ENCODE assay signal across 21 mouse cellular contexts in the genomic region with DNA sequence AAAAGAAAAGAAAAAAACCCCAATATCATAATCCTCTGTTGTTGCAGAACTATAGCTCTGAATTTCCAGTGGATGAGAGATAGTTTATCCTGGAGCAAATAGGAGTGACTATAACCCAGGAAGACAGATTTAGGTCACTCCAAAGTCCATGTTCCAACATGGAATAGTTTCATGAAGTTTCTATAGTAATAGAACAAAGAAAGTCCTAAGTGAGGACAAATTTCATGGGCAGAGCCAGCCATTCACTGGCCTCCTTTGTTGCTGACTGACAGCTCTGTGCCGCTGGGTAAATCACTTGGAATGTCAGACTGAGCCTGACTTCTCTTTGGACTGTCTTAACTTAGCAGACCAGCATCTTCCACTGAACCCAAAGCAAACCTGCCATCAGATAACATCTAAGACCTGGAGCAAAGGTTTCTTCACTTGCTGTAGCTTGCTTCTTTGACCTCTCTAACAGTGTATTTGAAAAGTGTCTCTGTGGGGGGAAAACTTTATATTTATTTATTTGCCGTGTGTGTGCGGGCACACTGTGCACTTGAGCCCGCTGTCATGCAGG. TPM values are rescaled to one million over a fixed set of nuclear protein-coding genes. Genes with fewer than 3 reads are reported as not detected.
A peak's percentile ranks its signal among the peaks of the same experiment; 100 is the strongest.
DNase-seq lines count a peak whose midpoint lies in the region; ATAC-seq and TF ChIP-seq lines count a peak whose summit lies in the region.
"Had no signal": no experiment of that assay in that cellular context is flagged by ENCODE, and none has a peak within 500 bp of the region (broad histone marks: within the 10 kb centered on the region; RNA-seq: fewer than 3 reads in every experiment).

No protein-coding gene starts in this region.

- H3K4me3 ChIP-seq in midbrain, postnatal 0 days (ENCODE audit: low read depth, low read length): no peak overlapping the region
- H3K4me3 ChIP-seq in midbrain, embryonic 10.5 days: no peak overlapping the region
- no peak overlapping the region for H3K4me3 ChIP-seq in kidney, adult 2 months (ENCODE audit: insufficient read depth, low read depth, low read length)
- H3K4me3 ChIP-seq: heart, adult 2 months; hindbrain, embryonic 15.5 days; midbrain, embryonic 13.5 days had no signal

- H3K9ac ChIP-seq in midbrain, postnatal 0 days (replicated peaks; ENCODE audit: low read length, poor library complexity, severe bottlenecking): no peak overlapping the region
- H3K9ac ChIP-seq: forebrain, postnatal 0 days; hindbrain, embryonic 15.5 days; midbrain, embryonic 13.5 days had no signal

- H3K9me3 ChIP-seq in midbrain, postnatal 0 days (ENCODE audit: low read length): no peaks in the 10 kb centered on the region
- no peaks in the 10 kb centered on the region for H3K9me3 ChIP-seq in midbrain, embryonic 10.5 days (replicated peaks)
- H3K9me3 ChIP-seq: hindbrain, embryonic 15.5 days; midbrain, embryonic 13.5 days had no signal

- H3K4me2 ChIP-seq in midbrain, postnatal 0 days (ENCODE audit: low read depth, low read length, poor library complexity, severe bottlenecking): no peak overlapping the region
- H3K4me2 ChIP-seq: hindbrain, embryonic 15.5 days; midbrain, embryonic 13.5 days had no signal

- no peak for TF ChIP-seq POLR2A in kidney, adult 2 months (IDR thresholded peaks at IDR 0.05; ENCODE audit: low read depth, low read length)

- H3K36me3 ChIP-seq in midbrain, postnatal 0 days (ENCODE audit: insufficient read depth, low read length): no peaks in the 10 kb centered on the region
- no peaks in the 10 kb centered on the region for H3K36me3 ChIP-seq in midbrain, embryonic 10.5 days
- no peaks in the 10 kb centered on the region for H3K36me3 ChIP-seq in kidney, adult 2 months (ENCODE audit: control insufficient read depth, insufficient read depth, low read length)
- H3K36me3 ChIP-seq: hindbrain, embryonic 15.5 days; midbrain, embryonic 13.5 days had no signal

- DNase-seq in embryo, embryonic 10 days (ENCODE audit: low spot score): peak; percentile 6
- no peak for DNase-seq in embryo, embryonic 9.5 days (ENCODE audit: extremely low spot score)
- DNase-seq in midbrain, postnatal 0 days (ENCODE audit: low spot score): peak; percentile 46
- DNase-seq in midbrain, embryonic 10.5 days (ENCODE audit: low spot score): no peak
- peak; percentile 6 for DNase-seq in retina, adult 2 months (ENCODE audit: low read depth, low spot score)
- DNase-seq in lung, adult 18-20 months: no peak
- no peak for DNase-seq in kidney, adult 2 months
- DNase-seq: cerebellum, adult 2 months; cerebellum, postnatal 25 days; forebrain, postnatal 0 days; gastrocnemius, postnatal 25 days; heart, adult 2 months; kidney, adult 11 months; layer of hippocampus, adult 9-11 months; right cerebral cortex, adult 18-20 months; thymus, adult 2 months; thymus, postnatal 4 days had no signal

- no peak overlapping the region for H3K27ac ChIP-seq in midbrain, postnatal 0 days (ENCODE audit: low read depth, low read length)
- no peak overlapping the region for H3K27ac ChIP-seq in midbrain, embryonic 10.5 days (replicated peaks)
- H3K27ac ChIP-seq in kidney, adult 2 months (ENCODE audit: insufficient read depth, low read depth, low read length): no peak overlapping the region
- H3K27ac ChIP-seq: heart, adult 2 months; hindbrain, embryonic 15.5 days; midbrain, embryonic 13.5 days had no signal

- no peak for ATAC-seq in midbrain, postnatal 0 days (ENCODE audit: low FRiP score)
- ATAC-seq in cerebellum, adult (ENCODE audit: insufficient number of reproducible peaks, low FRiP score, low TSS enrichment): no peak
- ATAC-seq: forebrain, postnatal 0 days; midbrain, embryonic 13.5 days had no signal

- H3K27me3 ChIP-seq in midbrain, postnatal 0 days (ENCODE audit: insufficient read depth, low read length): no peaks in the 10 kb centered on the region
- no peaks in the 10 kb centered on the region for H3K27me3 ChIP-seq in midbrain, embryonic 10.5 days (ENCODE audit: low read depth, poor library complexity, severe bottlenecking)
- no peaks in the 10 kb centered on the region for H3K27me3 ChIP-seq in kidney, adult 2 months (replicated peaks; ENCODE audit: control insufficient read depth, insufficient read depth, low read length)
- H3K27me3 ChIP-seq: hindbrain, embryonic 15.5 days; midbrain, embryonic 13.5 days had no signal

- TF ChIP-seq CTCF in midbrain, postnatal 0 days (IDR thresholded peaks at IDR 0.05): no peak
- no peak for TF ChIP-seq CTCF in kidney, adult 2 months (conservative IDR thresholded peaks at IDR 0.05; ENCODE audit: insufficient read depth, insufficient read length, low read depth, low read length)

- no peaks in the 10 kb centered on the region for H3K4me1 ChIP-seq in midbrain, postnatal 0 days (ENCODE audit: insufficient read depth, low read length)
- H3K4me1 ChIP-seq in midbrain, embryonic 10.5 days: peaks cover 5% of the 10 kb centered on the region; the same call in 1 of the 2 replicates
- H3K4me1 ChIP-seq in kidney, adult 2 months (ENCODE audit: control insufficient read depth, insufficient read depth, low read length): no peaks in the 10 kb centered on the region
- H3K4me1 ChIP-seq: hindbrain, embryonic 15.5 days had no signal

- 68% methylated on average over 4 of the region's 4 CpGs for WGBS in midbrain, postnatal 0 days
- 78% methylated on average over 4 of the region's 4 CpGs for WGBS in midbrain, embryonic 10.5 days
- 86% methylated on average over 4 of the region's 4 CpGs for WGBS in kidney, adult 2 months

RNA-seq across cellular contexts. Expression of a gene that starts 31.1 kb away (rescaled TPM):
- total RNA-seq in midbrain, postnatal 0 days (2014; rRNA removed): 5.6 and 8.7 TPM in 2 replicates
- 6.2 and 6.4 TPM in 2 replicates for polyA plus RNA-seq in midbrain, postnatal 0 days (2015; fragmentation: Nextera tagmentation; extraction: Ambion mirVana)
- 0.60 TPM in 2 replicates for polyA plus RNA-seq in midbrain, embryonic 10.5 days (2016; fragmentation: Nextera tagmentation; extraction: Ambion mirVana)
- polyA plus RNA-seq in kidney, adult 2 months (2012; rRNA removed): 5.6 and 8.2 TPM in 2 replicates
- total RNA-seq: megakaryocyte, adult 5-6 weeks had no signal

Comparison
In these comparisons a context has a peak if more than half of its experiments do, and no peak if none do; other contexts are left out.
1. DNase-seq: peak in embryo, embryonic 10 days (single experiment), midbrain, postnatal 0 days (single experiment) and retina, adult 2 months (single experiment); none in embryo, embryonic 9.5 days (single experiment), midbrain, embryonic 10.5 days (single experiment), lung, adult 18-20 months (0 of 2) and kidney, adult 2 months (single experiment).